Mouse (Mus musculus) natural killer cell, adult 2 months (primary cell): ENCODE measurements around the gene Irak1.

ENCODE experiments used
- DNase-seq, 2 experiments: peaks; one replicate each; pipeline ENCODE4 v3.0.0; 2022; ENCODE audit warnings: low spot score in 2 of 2

Irak1 gene

DNA sequence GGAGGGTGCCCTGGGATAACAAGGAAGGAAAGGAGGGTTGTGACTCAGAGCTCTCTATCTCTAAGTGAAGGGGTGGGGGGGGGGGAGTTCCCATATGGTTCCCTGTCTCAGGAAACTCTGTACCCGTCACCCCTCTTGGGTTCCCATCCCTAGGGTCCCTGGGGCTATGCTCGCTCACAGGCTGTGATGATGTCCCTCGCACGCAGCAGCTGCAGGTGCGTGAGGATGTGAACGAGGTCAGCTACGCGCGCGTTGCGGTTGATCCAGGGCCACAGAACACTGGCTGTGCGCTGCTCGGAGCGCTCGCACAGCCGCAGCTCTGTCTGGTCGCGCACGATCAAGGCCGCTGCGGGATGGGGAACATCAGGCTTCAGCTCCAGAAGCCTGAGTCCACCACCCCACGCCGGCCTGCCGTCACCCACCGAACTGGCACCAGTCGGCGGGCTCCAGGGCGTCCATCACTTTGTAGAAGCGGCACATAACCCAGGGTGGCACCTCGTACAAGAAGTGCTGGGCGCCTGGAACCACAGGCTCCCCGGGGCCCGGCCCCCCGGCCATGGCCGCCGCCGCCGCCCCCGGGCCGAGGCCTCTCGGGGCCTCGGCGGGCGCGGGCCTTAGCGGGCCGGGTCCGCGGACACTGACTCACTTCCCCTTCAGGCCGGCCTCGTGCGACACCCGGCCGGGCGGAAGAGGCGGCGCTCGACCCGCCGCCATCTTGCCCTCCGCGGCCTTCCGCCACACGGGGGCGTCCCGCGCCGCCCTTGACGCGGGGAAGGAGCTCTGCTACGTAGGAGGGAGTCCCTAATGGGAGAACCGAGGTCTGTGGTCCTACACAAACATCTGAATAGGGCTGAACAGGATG, at the start of gene Irak1:
Gene Irak1, minus strand, starts transcription at position 731 of the 862 bp plus-strand sequence.
- DNase-seq = peak; percentile 70 to 81

DNA sequence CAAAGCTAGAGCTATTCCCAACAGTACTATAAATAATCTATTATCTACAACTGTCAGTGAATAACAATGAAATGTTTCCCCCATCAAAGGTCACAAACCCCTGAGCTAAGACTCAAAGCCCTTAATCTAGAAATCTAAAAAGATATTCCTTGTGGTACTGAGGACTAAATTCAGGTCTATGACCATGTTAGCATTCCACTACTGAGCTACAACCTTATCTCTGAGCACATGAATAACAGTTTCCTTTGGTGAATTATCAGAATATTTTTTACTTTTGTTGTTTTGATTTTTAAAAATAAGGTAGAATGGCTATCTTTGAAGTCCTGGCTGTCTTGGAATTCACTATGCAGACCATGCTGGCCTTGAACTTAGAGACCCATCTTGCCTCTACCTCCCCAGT, 47.1 kb upstream of the Irak1 start:
- no peak for DNase-seq

DNA sequence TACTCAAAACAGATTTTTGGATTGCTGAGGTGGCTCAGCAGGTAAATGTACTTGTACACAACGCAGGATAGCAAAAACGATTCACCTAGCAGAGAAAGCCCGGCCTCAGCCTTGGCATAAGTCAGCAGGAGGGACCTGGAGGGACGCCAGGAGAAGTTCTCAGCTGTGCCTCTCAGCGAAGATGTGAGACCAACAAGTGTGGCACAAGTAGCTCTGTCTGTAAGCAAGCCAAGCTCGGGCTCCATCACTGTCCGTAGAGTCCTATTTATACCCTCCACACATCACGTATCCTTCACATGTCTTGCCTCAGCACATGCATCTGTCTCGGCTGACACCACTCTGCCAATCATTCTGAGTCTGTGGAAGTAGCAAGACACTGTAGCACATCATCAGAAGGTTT, 44.2 kb upstream of the Irak1 start:
- DNase-seq = no peak

- DNase-seq = no peak
Observed at GRCm38 (mm10) chrX:74045107-74045506, 21.4 kb upstream of the Irak1 start.

- peak in 1 of 2 experiments; percentile 13 for DNase-seq
Observed at GRCm38 (mm10) chrX:74037702-74038375, 14.1 kb upstream of the Irak1 start.

- no peak for DNase-seq
Observed at GRCm38 (mm10) chrX:74030000-74030399, 6.3 kb upstream of the Irak1 start.

DNA sequence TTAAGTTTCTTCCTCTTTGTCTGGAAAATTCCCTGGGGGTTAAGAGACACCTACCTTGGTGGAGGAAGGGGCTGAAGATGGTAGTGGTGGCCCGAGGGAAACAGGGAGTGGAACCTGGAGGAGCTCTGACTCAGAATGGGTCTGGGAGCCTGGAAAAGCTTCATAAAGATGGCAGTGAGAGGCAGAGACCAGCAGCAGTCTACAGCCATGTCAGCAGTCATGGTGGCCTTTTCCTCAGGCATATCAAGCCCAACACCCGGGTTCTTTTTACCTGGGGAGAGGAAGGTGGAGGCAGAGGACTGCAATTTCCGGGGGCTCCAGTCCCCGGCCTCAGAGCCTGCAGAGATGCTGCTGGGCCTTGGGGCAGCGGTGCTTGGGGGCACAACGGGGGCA, 927 bp downstream of the Irak1 start:
- DNase-seq = no peak

GRCm38 (mm10) chrX:74014597-74014996, 9.1 kb downstream of the Irak1 start:
- no peak for DNase-seq

GRCm38 (mm10) chrX:74008063-74008462, 15.7 kb downstream of the Irak1 start:
- no peak for DNase-seq

DNA sequence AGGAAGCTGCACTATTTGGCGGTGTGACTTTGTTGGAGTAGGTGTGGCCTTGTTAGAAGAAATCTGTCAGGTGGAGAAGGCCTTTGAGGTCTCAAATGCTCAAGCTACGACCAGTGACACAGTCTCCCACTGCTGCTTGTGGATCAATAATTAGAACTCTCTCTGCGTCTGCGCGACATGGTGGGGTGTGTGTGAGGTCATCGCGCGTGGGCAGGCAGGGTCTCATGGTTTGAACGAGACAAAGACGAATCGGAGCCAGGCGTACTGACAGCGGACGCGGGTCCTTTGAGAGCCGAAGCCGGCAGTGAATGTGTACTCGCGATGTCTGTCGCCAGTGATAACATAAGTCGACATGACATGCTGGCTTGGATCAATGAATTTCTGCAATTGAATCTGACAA, 17.3 kb downstream of the Irak1 start:
- DNase-seq = no peak

DNA sequence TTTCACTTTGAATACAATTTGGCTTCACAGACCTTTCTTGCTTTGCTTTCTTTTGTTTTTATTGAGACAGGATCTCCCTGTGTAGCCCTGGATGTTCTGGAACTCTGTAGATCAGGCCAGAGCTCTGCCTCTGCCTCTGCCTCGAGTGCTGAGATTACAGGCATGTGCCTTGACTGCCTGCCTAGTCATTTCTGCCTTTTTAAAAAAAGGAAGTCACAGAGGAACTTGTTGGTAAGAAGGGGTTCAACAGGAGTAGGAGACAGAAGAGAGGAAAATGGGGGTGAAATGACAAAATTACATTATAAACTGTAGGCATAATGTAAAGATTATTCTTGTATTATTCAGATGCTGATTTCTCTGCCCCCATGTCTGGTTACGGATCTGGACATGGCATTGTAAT, 20.1 kb downstream of the Irak1 start:
- DNase-seq = no peak

DNA sequence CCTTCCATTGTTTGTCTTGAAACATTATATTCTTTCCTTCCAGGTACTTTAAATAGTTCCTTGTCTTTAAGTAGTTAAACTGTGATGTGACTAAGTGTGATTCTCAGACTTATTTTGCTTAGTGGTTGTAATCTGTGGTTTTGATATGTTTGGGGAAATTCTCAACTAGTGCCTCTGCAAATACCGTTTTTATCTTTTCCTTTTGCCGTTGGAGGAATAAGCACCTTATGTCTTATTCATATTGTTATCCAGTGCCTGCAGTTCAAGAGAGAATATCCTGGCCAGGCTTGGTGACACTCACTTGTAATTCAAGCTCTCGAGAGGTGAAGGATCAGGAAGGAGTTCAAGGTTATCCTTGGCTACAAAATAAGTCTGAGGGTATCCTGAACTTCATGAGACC, 22.7 kb downstream of the Irak1 start:
- no peak for DNase-seq

DNA sequence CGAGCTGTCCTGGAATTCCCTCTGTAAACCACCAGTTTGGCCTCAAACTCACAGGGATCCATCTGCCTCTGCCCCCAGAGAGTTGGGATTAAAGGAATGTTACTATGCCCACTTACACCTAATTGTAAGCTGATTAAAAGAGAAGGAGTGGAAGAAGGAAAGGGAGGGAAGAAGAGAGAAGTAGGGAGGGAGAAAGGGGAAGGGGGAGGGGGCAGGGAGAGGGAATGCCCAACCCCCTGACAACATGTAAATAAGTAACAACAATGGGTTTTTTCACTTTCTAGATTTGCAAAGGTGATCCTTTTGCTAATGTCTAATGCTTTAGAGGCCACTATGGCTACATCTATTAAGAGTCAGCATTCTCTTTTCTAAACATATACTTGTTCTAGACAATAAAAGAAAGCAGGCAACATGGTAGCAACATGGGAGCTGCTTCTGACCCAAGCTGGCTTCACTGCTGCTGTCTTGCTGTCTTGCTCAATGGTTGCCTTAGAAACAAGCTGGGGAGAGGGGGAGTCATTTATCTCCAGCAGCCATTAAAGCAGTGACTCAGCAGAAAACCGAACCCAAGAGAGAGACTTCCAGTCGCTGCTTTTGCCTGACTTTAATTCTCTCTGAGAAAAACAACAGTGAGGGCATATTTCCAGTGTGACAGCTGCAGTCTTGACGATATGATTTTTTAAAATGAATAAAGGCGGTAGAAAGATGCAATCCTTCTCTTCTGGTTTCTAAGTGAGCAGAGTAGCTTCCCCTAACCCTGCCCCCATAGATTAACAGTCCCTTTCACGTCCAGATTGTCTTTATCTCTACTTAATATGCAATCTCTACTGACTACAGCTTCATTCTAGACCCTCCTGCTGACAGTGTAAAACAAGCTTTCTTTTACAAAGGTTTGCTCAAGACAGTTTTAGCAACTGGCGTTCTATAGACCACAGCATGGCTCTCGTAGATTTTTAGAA, 24.5 kb downstream of the Irak1 start:
- DNase-seq = no peak

GRCm38 (mm10) chrX:73977783-73978182, 45.9 kb downstream of the Irak1 start:
- no peak for DNase-seq

- DNase-seq = peak in 1 of 2 experiments; percentile 6
Observed at GRCm38 (mm10) chrX:73976283-73976682, 47.4 kb downstream of the Irak1 start.

GRCm38 (mm10) chrX:73972774-73973173, 50.9 kb downstream of the Irak1 start:
- no peak for DNase-seq

DNA sequence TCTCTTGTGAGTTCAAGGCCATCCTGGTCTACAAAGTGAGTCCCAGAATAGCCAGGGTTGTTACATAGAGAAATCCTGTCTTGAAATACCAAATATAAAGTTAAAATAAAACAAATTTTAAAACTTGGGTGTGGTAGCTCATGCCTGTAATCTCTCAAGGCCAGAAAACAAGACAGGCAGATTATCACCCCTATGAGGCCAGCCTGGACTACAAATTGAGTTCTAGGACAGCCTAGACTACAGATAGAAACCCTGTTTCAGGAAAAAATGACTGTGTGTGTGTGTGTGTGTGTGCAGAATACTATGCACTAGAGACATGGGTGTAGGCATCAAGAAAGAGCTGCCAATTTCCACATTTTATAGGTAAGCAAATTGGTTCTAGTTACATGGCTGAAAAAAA, 52.9 kb downstream of the Irak1 start:
- no peak for DNase-seq

DNA sequence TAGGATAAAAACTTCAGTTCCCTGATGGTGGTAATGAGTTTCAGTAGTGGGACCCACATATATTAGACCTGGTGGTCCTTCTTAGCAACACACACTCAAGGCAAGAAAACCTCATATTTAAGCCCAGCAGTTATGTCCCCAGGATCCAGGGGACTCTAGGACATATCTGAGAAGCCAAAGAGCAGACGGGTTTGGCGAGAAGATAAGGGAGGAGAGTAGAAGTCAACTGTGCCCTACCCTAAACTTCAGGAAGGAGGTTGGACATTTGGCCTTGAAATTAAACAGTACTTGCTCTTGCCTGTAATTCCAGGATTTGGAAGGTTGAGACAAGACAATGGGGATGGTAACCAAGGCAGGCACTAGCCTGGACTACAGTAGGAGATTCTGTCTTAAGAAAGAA, 54.0 kb downstream of the Irak1 start:
- DNase-seq = no peak

- DNase-seq = no peak
Observed at GRCm38 (mm10) chrX:73969167-73969566, 54.6 kb downstream of the Irak1 start.

DNA sequence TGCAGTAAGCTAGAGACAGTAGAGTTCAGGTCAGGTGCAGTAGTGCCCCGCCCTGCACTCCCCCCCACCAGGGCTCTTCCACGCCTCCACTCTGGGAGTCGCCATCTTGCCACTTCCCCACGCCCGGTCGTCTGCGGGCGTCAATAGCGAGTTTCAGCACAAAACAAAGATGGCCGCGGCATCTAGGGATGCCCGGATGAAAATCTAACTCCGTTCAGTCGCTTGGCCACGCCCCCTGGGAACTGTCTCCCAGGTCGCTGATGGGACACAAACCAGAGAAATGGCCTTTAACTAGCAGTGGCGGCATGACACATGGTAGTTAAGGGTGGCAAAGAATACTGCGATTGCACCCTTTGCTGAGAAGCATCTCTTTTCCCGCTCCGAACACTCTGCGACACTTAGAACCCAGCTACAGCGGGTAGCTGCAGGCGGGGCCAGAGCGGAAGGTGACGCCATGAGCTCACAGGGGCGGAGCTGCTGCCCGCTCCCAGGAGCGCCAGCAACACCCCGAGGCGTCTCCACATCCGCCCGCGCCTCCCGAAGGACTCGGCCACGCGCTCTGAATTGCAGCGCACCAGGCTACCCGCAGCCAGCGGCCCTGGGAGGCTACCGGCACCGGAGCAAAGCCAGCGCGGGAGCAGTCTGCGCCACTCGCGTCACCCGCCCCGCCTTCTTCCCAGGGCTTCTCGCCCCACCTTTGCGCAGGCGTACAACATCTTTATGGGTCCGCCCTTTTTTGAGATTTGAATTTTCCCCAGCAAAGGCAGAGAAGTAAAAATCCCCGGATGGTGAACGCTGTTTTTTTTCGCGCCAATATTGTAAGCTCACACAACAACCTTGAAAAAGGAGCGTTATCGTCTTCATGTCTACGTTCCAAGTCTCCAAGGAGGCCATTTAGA, 56.3 kb downstream of the Irak1 start:
- DNase-seq = peak; percentile 88 to 90
